In genomic region chr10:9603290-9603689, GRCm38 (mm10) we compare ENCODE assay signal across 22 mouse cellular contexts.
DNase-seq lines count a peak whose midpoint lies in the region; ATAC-seq and TF ChIP-seq lines count a peak whose summit lies in the region.
"Had no signal": no experiment of that assay in that cellular context is flagged by ENCODE, and none has a peak within 500 bp of the region (broad histone marks: within the 10 kb centered on the region; RNA-seq: fewer than 3 reads in every experiment).

No protein-coding gene starts in this region.

- H3K27me3 ChIP-seq in kidney, postnatal 0 days (ENCODE audit: insufficient read depth, low read length) = no peaks in the 10 kb centered on the region
- no peaks in the 10 kb centered on the region for H3K27me3 ChIP-seq in lung, embryonic 16.5 days (ENCODE audit: control insufficient read depth, insufficient read depth, low read depth, low read length)
- H3K27me3 ChIP-seq: CH12.LX; forebrain, embryonic 13.5 days; hindbrain, embryonic 13.5 days had no signal

- H3K4me3 ChIP-seq in kidney, postnatal 0 days (replicated peaks; ENCODE audit: low read depth, low read length) = no peak overlapping the region
- no peak overlapping the region for H3K4me3 ChIP-seq in lung, embryonic 16.5 days (ENCODE audit: low read length)
- H3K4me3 ChIP-seq: forebrain, embryonic 10.5 days; forebrain, embryonic 13.5 days; hindbrain, embryonic 13.5 days had no signal

- no peak for TF ChIP-seq CTCF in kidney, postnatal 0 days (IDR thresholded peaks at IDR 0.05; ENCODE audit: low read depth)

- no peak overlapping the region for H3K27ac ChIP-seq in kidney, postnatal 0 days
- peak overlapping the region; percentile 25; the same call in 1 of the 2 replicates for H3K27ac ChIP-seq in lung, embryonic 16.5 days (ENCODE audit: low read length)
- H3K27ac ChIP-seq: forebrain, embryonic 10.5 days; forebrain, embryonic 13.5 days; hindbrain, embryonic 13.5 days had no signal

- no peaks in the 10 kb centered on the region for H3K36me3 ChIP-seq in kidney, postnatal 0 days (ENCODE audit: insufficient read depth, low read length)
- H3K36me3 ChIP-seq in lung, embryonic 16.5 days (ENCODE audit: control insufficient read depth, insufficient read depth, low read length) = no peaks in the 10 kb centered on the region
- H3K36me3 ChIP-seq: forebrain, embryonic 10.5 days; G1E; hindbrain, embryonic 13.5 days had no signal

- H3K9ac ChIP-seq in kidney, postnatal 0 days (ENCODE audit: low read depth, low read length) = no peak overlapping the region
- H3K9ac ChIP-seq in lung, embryonic 16.5 days (ENCODE audit: low read length) = no peak overlapping the region
- H3K9ac ChIP-seq: forebrain, embryonic 13.5 days; hindbrain, embryonic 13.5 days had no signal

- no peaks in the 10 kb centered on the region for H3K9me3 ChIP-seq in kidney, postnatal 0 days (replicated peaks; ENCODE audit: low read length)
- no peaks in the 10 kb centered on the region for H3K9me3 ChIP-seq in lung, embryonic 16.5 days (ENCODE audit: control insufficient read depth, low read length)
- H3K9me3 ChIP-seq: forebrain, embryonic 10.5 days; forebrain, embryonic 13.5 days; G1E; hindbrain, embryonic 13.5 days had no signal

- DNase-seq in kidney, postnatal 0 days (ENCODE audit: low spot score) = peak; percentile 25
- no peak for DNase-seq in kidney, adult 9 months
- DNase-seq in lung, postnatal 25 days (ENCODE audit: low spot score) = no peak
- DNase-seq in 3T3-L1 (ENCODE audit: low read depth, low spot score) (peak; percentile 85), 416B (ENCODE audit: low read depth) (peak; percentile 78)
- DNase-seq in spleen, adult 12 weeks (ENCODE audit: low spot score) = no peak
- no peak for DNase-seq in cerebellum, adult 9-11 months
- DNase-seq: adrenal gland, adult 8-10 months; adrenal gland, postnatal 25 days; B cell, adult 2 months; cerebellum, adult 11-12 months; cerebellum, adult 8-10 months had no signal

- no peaks in the 10 kb centered on the region for H3K4me1 ChIP-seq in kidney, postnatal 0 days (replicated peaks; ENCODE audit: insufficient read depth, low read length)
- H3K4me1 ChIP-seq in lung, embryonic 16.5 days (replicated peaks; ENCODE audit: control insufficient read depth, insufficient read depth, low read length) = peaks cover 11% of the 10 kb centered on the region; the same call in 1 of the 2 replicates
- H3K4me1 ChIP-seq: forebrain, embryonic 10.5 days; hindbrain, embryonic 13.5 days had no signal

- no peak overlapping the region for H3K4me2 ChIP-seq in kidney, postnatal 0 days (ENCODE audit: low read length)
- no peak overlapping the region for H3K4me2 ChIP-seq in lung, embryonic 16.5 days (ENCODE audit: low read depth, low read length)
- H3K4me2 ChIP-seq: forebrain, embryonic 13.5 days; heart, embryonic 11.5 days; hindbrain, embryonic 13.5 days had no signal

- WGBS in kidney, postnatal 0 days = 68% methylated on average over 5 of the region's 5 CpGs
- WGBS in lung, embryonic 16.5 days = 42% methylated on average over 5 of the region's 5 CpGs

- no peak for ATAC-seq in kidney, postnatal 0 days (replicated peaks; ENCODE audit: low FRiP score, low read depth)
- peak; percentile 18; the same call in 1 of the 2 replicates for ATAC-seq in lung, embryonic 16.5 days (ENCODE audit: low read depth)
- ATAC-seq: activated CD4-positive, CD25-positive, alpha-beta regulatory T cell, adult 4 months; forebrain, embryonic 13.5 days; forebrain, embryonic 16.5 days; hindbrain, embryonic 16.5 days had no signal

Comparison
In these comparisons a context has a peak if more than half of its experiments do, and no peak if none do; other contexts are left out.
1. DNase-seq: peak in kidney, postnatal 0 days (single experiment), 3T3-L1 (single experiment) and 416B (single experiment); none in kidney, adult 9 months (single experiment), lung, postnatal 25 days (single experiment), spleen, adult 12 weeks (single experiment) and cerebellum, adult 9-11 months (single experiment).